Mouse (Mus musculus) cortical plate, adult 2 months (tissue): ENCODE results near the gene Nom1. TPM values are rescaled to one million over a fixed set of nuclear protein-coding genes. Genes with fewer than 3 reads are reported as not detected.
"Not testable (repeated sequence)": the region's sequence is repeated elsewhere in the genome, so short reads cannot be mapped to it uniquely, and the experiment has no call there.

Experiments
- H3K27ac ChIP-seq: fragments of 200-500 bp; 2 replicates; pipeline ENCODE4 v1.5.1; 2012; ENCODE audit warnings: low read length, control low read depth, inconsistent platforms; ENCODE audit not compliant: insufficient read depth
- H3K4me1 ChIP-seq: fragments of 200-500 bp; 2 replicates; pipeline ENCODE4 v1.6.1; 2011; ENCODE audit warnings: low read length; ENCODE audit not compliant: control insufficient read depth, insufficient read depth
- H3K4me3 ChIP-seq: fragments of 200-500 bp; 2 replicates; pipeline ENCODE4 v1.5.1; 2011; ENCODE audit warnings: mild to moderate bottlenecking, low read length, control low read depth; ENCODE audit not compliant: insufficient read depth
- CTCF ChIP-seq: fragments of 200-500 bp; IDR thresholded peaks from 2 replicates; pipeline ENCODE4 v1.5.1; 2011; ENCODE audit warnings: mild to moderate bottlenecking, control low read depth, low read length; ENCODE audit not compliant: insufficient read depth; ENCODE audit errors: extremely low read depth
- POLR2A ChIP-seq: fragments of 200-500 bp; IDR thresholded peaks from 2 replicates; pipeline ENCODE4 v1.6.1; 2011; ENCODE audit warnings: mild to moderate bottlenecking, low read length, control low read depth; ENCODE audit not compliant: insufficient read depth; ENCODE audit errors: extremely low read depth
- polyA plus RNA-seq: library from polyadenylated mRNA; depleted of rRNA; stranded (reverse); fragments of >200 nt; gene quantifications from 2 replicates; pipeline ENCODE4 v1.2.3, GENCODE M21; 2012; rRNA removed

Gene Nom1
- polyA plus RNA-seq, result 17.2 and 21.4 TPM in 2 replicates

DNA sequence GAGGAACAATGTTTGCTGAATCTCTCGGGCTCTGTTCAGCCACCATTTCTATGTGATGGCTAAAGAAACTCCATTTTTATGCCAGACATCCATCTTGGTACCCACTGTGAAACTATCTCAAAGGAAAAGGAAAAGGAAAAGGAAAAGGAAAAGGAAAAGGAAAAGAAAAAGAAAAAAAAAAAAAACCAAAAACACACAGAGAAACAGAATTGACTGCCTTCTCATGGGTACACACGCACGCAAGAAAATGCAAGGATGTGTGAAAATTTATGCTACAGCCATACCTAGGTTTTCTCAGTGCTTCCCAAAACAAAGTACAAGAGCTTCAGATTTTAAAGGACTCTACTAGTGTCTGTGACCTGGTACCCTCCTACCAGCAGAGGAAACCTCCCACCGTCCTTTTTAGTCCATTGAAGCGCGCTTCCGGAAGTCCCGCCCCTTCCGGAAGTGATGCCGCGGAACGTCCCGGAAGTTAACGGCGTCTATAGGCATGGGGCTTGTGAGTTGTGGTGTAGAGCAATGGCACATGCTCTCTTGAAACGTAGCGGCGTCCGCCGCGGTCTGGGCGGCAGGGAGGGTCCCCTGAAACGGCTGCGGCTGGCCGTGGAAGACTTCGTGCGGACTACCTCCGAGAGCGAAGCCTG is at the start of gene Nom1:
Gene Nom1, plus strand, starts transcription at position 437 of the 644 bp plus-strand sequence.
- TF ChIP-seq CTCF (no peak), POLR2A (peak; percentile 72)
- Histone ChIP-seq H3K4me1 (peaks cover 5% of the 10 kb centered on the region), H3K27ac (peak within 1 kb of the TSS; percentile 11; the same call in 1 of the 2 replicates), H3K4me3 (peak within 1 kb of the TSS; percentile 46)

DNA sequence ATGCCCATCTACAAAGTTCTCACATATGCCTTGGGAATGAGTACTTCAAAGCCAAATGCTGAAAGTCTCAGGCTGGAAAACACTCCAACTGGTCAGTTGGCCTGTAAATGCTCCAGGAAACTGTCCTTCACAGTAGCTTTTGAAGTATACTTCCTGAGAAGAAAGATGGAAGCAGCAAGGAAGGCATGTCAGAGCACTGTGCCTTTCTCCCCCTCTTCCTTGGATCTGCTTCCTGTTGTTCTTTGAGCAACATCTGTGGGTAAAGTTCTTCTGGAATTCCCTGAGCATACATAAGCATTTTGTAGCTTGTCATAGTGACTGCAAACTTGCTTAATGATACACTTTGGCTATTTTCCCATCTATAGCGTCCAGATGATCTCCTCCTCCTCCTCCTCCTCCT is 46.9 kb upstream of the Nom1 start:
- no peaks in the 10 kb centered on the region for H3K4me1 ChIP-seq
- no peak overlapping the region for H3K27ac ChIP-seq
- H3K4me3 ChIP-seq, result no peak overlapping the region
- TF ChIP-seq POLR2A (no peak), CTCF (no peak)

- H3K4me1 ChIP-seq, result no peaks in the 10 kb centered on the region
- H3K4me3 ChIP-seq, result no peak overlapping the region
- H3K27ac ChIP-seq, result no peak overlapping the region
- TF ChIP-seq POLR2A (no peak), CTCF (no peak)
Observed at GRCm38 (mm10) chr5:29388181-29388943, 46.1 kb upstream of the Nom1 start.

- Histone ChIP-seq H3K27ac (no peak overlapping the region), H3K4me3 (no peak overlapping the region), H3K4me1 (no peaks in the 10 kb centered on the region)
- TF ChIP-seq CTCF, result peak; percentile 75
- no peak for TF ChIP-seq POLR2A
Observed at GRCm38 (mm10) chr5:29388944-29389765, 45.3 kb upstream of the Nom1 start.

GRCm38 (mm10) chr5:29398427-29398826 is 36.0 kb upstream of the Nom1 start:
- Histone ChIP-seq H3K27ac (no peak overlapping the region), H3K4me3 (no peak overlapping the region), H3K4me1 (no peaks in the 10 kb centered on the region)
- no peak for TF ChIP-seq CTCF
- no peak for TF ChIP-seq POLR2A

DNA sequence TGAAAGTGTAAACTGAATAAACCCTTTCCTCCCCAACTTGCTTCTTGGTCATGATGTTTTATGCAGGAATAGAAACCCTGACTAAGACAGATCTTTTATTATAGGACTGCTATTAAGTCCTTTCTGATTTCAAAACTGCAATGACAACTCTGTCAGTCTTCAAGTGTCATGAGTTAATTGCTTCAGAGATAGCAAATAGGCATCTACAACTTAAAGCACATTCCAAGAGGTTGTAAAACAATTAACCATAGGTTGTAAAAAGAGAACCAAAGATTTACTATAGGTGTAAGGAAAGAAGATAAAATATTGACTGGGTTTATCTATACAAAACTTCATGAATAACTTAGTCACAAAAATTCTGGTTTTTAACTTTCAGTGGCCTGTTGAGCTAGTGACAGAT is 23.6 kb upstream of the Nom1 start:
- H3K4me1 ChIP-seq, result no peaks in the 10 kb centered on the region
- no peak for TF ChIP-seq POLR2A
- no peak for TF ChIP-seq CTCF

DNA sequence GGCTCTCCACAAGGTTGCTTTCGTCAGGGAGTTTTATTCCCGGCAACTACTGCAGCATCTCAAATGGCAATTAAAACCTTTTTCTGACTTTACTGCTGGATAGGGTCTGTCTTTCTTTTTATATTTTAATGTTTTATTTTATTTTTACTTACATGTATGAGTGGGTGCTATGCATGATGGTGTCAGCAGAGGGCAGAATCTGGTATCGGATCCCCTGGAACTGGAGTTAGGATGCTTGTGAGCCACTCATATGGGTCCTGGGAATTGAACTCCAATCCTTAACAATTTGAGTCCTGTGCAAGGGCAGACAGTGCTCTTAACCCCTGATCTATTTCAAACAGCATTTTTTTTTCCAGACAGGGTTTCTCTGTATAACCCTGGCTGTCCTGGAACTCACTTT is 21.4 kb upstream of the Nom1 start:
- Histone ChIP-seq H3K4me3 (no peak overlapping the region), H3K27ac (no peak overlapping the region), H3K4me1 (no peaks in the 10 kb centered on the region)
- TF ChIP-seq CTCF (0 out of 2 replicates have a peak, but pooled peaks have one; percentile 7), POLR2A (no peak)

More for the DNA sequence above, 23.6 kb upstream of the Nom1 start:
- Histone ChIP-seq H3K4me3 (no peak overlapping the region), H3K27ac (no peak overlapping the region)

GRCm38 (mm10) chr5:29423330-29423729 is 11.1 kb upstream of the Nom1 start:
- H3K27ac ChIP-seq, H3K4me3 ChIP-seq, H3K4me1 ChIP-seq: not testable (repeated sequence)

GRCm38 (mm10) chr5:29434872-29435358 is 451 bp downstream of the Nom1 start:
- Histone ChIP-seq H3K27ac (peak overlapping the region; percentile 11; the same call in 1 of the 2 replicates), H3K4me3 (peak overlapping the region; percentile 46), H3K4me1 (peaks cover 5% of the 10 kb centered on the region)
- TF ChIP-seq POLR2A (no peak), CTCF (no peak)
